Mouse (Mus musculus) intestine, embryonic 14.5 days (tissue): ENCODE data around the gene Dao. TPM values are rescaled to one million over a fixed set of nuclear protein-coding genes. Genes with fewer than 3 reads are reported as not detected.

Source experiments
- ATAC-seq: fragments of 200-750 bp; cut with Nextera tagmentation; replicated peaks from 2 replicates; pipeline ENCODE4 v1.8.0; 2017; ENCODE audit warnings: low read depth, moderate number of reproducible peaks, moderate TSS enrichment, moderate library complexity; ENCODE audit not compliant: low FRiP score, low TSS enrichment
- DNase-seq: peaks from one replicate; pipeline ENCODE4 v3.0.0-alpha.2; 2018; ENCODE audit warnings: low spot score
- H3K27ac ChIP-seq: fragments of 300-500 bp; sonication (generic); 2 replicates; pipeline ENCODE4 v1.5.1; 2014; ENCODE audit warnings: low read depth, mild to moderate bottlenecking, control low read depth
- H3K27me3 ChIP-seq: fragments of 300-500 bp; sonication (generic); replicated peaks from 2 replicates; pipeline ENCODE4 v1.6.1; 2014; ENCODE audit warnings: low read length, control low read depth; ENCODE audit not compliant: control insufficient read depth, insufficient read depth
- H3K36me3 ChIP-seq: fragments of 300-500 bp; sonication (generic); 2 replicates; pipeline ENCODE4 v1.6.1; 2014; ENCODE audit warnings: low read length, control low read depth; ENCODE audit not compliant: control insufficient read depth, insufficient read depth
- H3K4me1 ChIP-seq: fragments of 300-500 bp; sonication (generic); replicated peaks from 2 replicates; pipeline ENCODE4 v1.6.1; 2014; ENCODE audit warnings: low read length, control low read depth, mixed read lengths; ENCODE audit not compliant: control insufficient read depth, insufficient read depth
- H3K4me2 ChIP-seq: fragments of 300-500 bp; sonication (generic); 2 replicates; pipeline ENCODE4 v1.6.1; 2014; ENCODE audit warnings: low read length
- H3K4me3 ChIP-seq: fragments of 300-500 bp; sonication (generic); 2 replicates; pipeline ENCODE4 v1.5.1; 2014; ENCODE audit warnings: low read depth, low read length, control low read depth, mixed read lengths
- H3K9ac ChIP-seq: fragments of 300-500 bp; sonication (generic); 2 replicates; pipeline ENCODE4 v1.6.1; 2014; ENCODE audit warnings: mild to moderate bottlenecking, low read length
- H3K9me3 ChIP-seq: fragments of 300-500 bp; sonication (generic); 2 replicates; pipeline ENCODE4 v1.6.1; 2016; ENCODE audit warnings: low read length, control low read depth; ENCODE audit not compliant: control insufficient read depth
- WGBS: fragments of 180-500 bp; shearing (Covaris S2); extraction: QIAGEN DNeasy Blood & Tissue Kit; methylation state at CpG from one replicate; pipeline ENCODE4 v1.1.7; 2014; 5-methylcytosine and 5-hydroxymethylcytosine counted together
- polyA plus RNA-seq: library from polyadenylated mRNA; unstranded; fragments of >200 nt; fragmentation: Nextera tagmentation; extraction: Ambion mirVana; gene quantifications from 2 replicates; pipeline ENCODE4 v1.2.1, GENCODE M21; 2014

The Dao gene
- polyA plus RNA-seq, 1 experiment from 2014 or later, result 5.1 TPM

DNA sequence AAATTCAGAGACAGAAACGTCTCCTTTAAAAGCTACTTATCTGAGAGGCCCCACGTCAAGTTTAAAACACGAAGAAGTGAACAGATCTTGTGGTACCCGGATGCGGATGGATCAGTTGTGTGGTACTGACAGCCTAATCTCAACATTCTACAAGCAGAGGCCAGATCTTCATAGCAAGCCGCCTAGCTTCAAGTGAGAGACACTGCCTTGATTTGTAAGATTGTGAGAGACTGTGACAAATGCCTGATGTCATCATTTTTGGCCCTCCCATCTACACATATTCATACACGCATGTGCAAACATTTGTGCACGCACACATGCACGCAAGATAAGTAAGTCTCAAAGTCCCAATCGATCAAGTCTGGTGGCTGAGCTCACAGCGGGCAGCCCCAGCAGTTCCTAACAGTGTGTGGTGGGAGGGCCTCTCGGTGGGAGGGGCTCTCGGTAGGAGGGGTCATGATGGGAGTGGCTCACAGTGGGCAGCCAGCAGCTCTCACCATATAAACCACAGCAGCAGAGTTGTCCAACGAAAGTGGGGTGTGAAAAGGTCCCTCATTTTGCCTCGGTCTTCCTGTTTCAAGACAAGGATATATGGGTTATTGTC is 37.9 kb downstream of the Dao start:
- Histone ChIP-seq H3K9me3 (no peaks in the 10 kb centered on the region), H3K9ac (no peak overlapping the region), H3K27me3 (no peaks in the 10 kb centered on the region), H3K27ac (peak overlapping the region; percentile 71), H3K4me2 (peak overlapping the region; percentile 35), H3K4me3 (no peak overlapping the region), H3K36me3 (no peaks in the 10 kb centered on the region), H3K4me1 (no peaks in the 10 kb centered on the region)
- peak; percentile 90 for ATAC-seq
- peak; percentile 75 for DNase-seq
- 12% methylated on average over 15 of the region's 15 CpGs for WGBS

DNA sequence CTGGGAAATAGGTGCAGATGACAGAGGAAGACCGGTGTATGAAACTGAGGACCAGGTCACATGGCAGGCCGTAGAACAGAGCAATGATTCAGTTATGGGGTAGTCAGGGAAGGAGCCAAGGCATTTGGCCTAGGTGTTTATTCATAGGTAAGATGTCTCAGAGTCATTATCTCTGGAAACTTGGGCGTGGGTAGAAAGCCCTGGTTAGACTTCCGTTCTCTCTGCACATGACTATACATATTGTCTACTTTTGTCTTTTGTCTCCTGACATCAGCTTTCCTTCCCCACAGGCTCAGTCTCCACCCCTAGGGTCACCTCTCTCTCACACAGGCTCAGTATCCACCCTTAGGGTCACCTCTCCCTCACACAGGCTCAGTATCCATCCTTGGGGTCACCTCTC is 40.3 kb downstream of the Dao start:
- WGBS, result 76% methylated on average over 4 of the region's 4 CpGs
- ATAC-seq, result no peak

DNA sequence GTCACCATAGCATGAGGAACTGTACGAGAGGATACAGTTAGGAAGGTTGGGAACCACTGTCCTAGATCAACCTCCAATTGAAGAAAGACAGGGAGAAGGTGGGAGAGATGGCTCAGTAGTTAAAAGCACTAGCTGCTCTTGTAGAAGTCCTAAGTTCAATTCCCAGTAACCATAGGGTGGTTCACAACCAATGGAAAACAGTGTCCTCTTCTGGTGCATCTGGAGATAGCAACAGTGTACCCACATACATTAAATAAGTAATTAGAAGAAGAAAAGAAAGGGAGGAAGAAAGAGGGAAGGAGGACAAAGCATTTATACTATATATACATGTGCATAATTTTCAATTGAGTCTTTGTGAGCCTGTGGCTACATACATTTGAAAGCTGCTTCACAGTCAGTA is 41.6 kb downstream of the Dao start:
- ATAC-seq (no peak), DNase-seq (no peak)
- H3K27ac ChIP-seq, result no peak overlapping the region
- 80% methylated on average over 1 of the region's 1 CpGs for WGBS
- H3K36me3 ChIP-seq, result no peaks in the 10 kb centered on the region
- H3K4me3 ChIP-seq, result no peak overlapping the region
- H3K4me2 ChIP-seq, result no peak overlapping the region
- H3K9me3 ChIP-seq, result no peaks in the 10 kb centered on the region
- no peaks in the 10 kb centered on the region for H3K27me3 ChIP-seq
- no peak overlapping the region for H3K9ac ChIP-seq
- H3K4me1 ChIP-seq, result no peaks in the 10 kb centered on the region

More for the DNA sequence above, 40.3 kb downstream of the Dao start:
- Histone ChIP-seq H3K36me3 (no peaks in the 10 kb centered on the region), H3K9me3 (no peaks in the 10 kb centered on the region), H3K9ac (no peak overlapping the region), H3K4me2 (no peak overlapping the region), H3K4me3 (no peak overlapping the region), H3K27ac (no peak overlapping the region), H3K4me1 (no peaks in the 10 kb centered on the region), H3K27me3 (no peaks in the 10 kb centered on the region)
- DNase-seq, result no peak

DNA sequence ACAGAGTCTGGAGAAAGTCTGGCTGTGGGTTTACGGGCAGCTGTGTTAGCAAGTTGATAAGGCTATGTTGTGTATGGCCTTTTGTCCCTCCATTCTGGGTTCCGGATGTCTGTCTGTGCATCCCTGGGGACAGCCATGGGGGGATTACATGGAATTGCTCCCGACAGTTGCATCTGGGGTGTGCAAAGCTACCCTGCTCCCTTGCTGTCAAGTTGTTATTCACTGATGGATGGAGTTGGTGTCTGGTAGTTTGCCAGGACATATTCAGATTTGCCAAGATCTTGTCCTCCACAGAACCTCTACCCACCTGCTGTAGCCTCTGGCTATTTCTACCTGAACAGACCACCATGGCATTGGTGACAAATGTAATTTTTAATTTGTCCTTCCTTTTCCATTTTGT is 42.6 kb downstream of the Dao start:
- H3K9me3 ChIP-seq, result peaks cover 4% of the 10 kb centered on the region; the same call in 1 of the 2 replicates
- no peaks in the 10 kb centered on the region for H3K4me1 ChIP-seq
- no peaks in the 10 kb centered on the region for H3K27me3 ChIP-seq
- DNase-seq (no peak), ATAC-seq (no peak)
- no peak overlapping the region for H3K9ac ChIP-seq
- H3K4me3 ChIP-seq, result no peak overlapping the region
- H3K27ac ChIP-seq, result no peak overlapping the region
- WGBS, result 70% methylated on average over 3 of the region's 3 CpGs
- no peaks in the 10 kb centered on the region for H3K36me3 ChIP-seq
- H3K4me2 ChIP-seq, result no peak overlapping the region

DNA sequence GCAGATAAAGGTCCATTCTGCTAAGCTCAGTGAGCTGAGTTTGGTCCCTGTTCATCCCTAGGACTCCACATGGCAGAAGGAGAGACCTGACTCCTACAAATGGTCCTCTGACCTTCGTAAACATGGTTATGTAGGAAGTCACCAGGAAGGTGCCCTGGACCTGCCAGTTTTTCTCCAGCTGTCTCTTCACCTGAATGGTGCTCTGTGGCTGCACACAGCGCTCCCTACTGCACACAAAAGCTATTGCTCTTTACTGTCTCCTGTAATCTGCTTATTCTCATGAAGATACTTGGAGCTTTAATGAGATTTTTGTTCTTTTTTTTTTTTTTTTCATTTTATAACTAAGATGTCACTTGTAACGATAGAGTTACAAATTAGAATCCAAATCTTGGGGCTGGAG is 43.1 kb downstream of the Dao start:
- H3K4me3 ChIP-seq, result no peak overlapping the region
- no peaks in the 10 kb centered on the region for H3K4me1 ChIP-seq
- ATAC-seq (no peak), DNase-seq (no peak)
- H3K4me2 ChIP-seq, result no peak overlapping the region
- H3K9ac ChIP-seq, result no peak overlapping the region
- no peaks in the 10 kb centered on the region for H3K27me3 ChIP-seq
- 38% methylated on average over 3 of the region's 3 CpGs for WGBS
- H3K36me3 ChIP-seq, result no peaks in the 10 kb centered on the region
- H3K27ac ChIP-seq, result no peak overlapping the region
- peaks cover 4% of the 10 kb centered on the region; the same call in 1 of the 2 replicates for H3K9me3 ChIP-seq

DNA sequence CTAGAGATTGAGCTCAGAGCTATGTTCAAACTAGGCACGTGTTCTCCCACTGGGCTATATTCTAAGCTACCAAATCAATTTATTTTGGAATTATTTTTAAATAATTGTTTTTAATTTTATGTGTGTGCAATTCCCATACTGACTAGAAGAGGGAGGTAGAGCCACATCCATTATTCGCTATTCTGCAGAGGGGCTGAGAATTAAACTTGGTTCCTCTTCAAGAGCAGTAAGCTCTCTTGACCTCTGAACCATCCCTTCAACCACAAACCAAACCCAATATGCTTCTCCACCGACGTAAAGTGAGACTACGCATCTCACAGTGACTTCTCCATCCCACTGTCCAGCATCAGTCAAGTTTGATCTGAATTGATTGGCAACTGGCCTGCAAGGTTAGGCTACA is 43.7 kb downstream of the Dao start:
- no peaks in the 10 kb centered on the region for H3K27me3 ChIP-seq
- DNase-seq (no peak), ATAC-seq (no peak)
- WGBS, result 87% methylated on average over 5 of the region's 5 CpGs
- H3K36me3 ChIP-seq, result no peaks in the 10 kb centered on the region
- no peak overlapping the region for H3K27ac ChIP-seq
- no peak overlapping the region for H3K4me3 ChIP-seq
- no peaks in the 10 kb centered on the region for H3K4me1 ChIP-seq
- no peak overlapping the region for H3K9ac ChIP-seq
- peaks cover 4% of the 10 kb centered on the region; the same call in 1 of the 2 replicates for H3K9me3 ChIP-seq
- H3K4me2 ChIP-seq, result no peak overlapping the region

DNA sequence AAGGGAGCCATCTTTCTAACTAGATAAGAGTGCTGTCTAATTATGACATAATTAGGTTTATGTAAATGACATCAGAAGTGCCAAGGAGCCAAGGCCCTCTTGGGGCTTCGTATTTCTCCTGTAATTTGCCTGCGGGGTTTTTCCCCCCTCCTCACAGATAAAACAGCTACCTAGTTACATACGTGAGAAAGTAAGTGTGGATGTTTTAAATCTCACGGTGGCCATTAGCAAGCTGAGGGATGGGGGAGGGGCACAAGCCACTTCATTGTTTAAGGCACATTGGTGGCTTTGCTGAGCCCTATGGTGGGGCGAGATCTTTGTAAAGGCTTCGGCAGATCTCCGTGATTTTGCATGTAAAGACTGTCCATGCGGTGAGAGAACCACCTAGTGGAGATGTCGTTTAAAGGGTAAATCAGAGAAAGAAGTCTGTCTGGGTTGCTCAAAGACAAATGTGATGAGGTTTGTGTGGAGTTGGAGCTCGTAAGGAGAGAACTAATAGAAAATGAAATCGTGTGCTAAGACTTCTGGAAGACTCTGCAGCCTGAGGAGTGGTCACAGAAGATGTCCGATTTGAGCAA is 45.3 kb downstream of the Dao start:
- Histone ChIP-seq H3K27ac (no peak overlapping the region), H3K27me3 (no peaks in the 10 kb centered on the region), H3K4me2 (no peak overlapping the region), H3K9me3 (peaks cover 4% of the 10 kb centered on the region; the same call in 1 of the 2 replicates), H3K4me3 (no peak overlapping the region), H3K36me3 (no peaks in the 10 kb centered on the region), H3K9ac (no peak overlapping the region), H3K4me1 (no peaks in the 10 kb centered on the region)
- no peak for DNase-seq
- ATAC-seq, result no peak
- WGBS, result 51% methylated on average over 12 of the region's 12 CpGs

DNA sequence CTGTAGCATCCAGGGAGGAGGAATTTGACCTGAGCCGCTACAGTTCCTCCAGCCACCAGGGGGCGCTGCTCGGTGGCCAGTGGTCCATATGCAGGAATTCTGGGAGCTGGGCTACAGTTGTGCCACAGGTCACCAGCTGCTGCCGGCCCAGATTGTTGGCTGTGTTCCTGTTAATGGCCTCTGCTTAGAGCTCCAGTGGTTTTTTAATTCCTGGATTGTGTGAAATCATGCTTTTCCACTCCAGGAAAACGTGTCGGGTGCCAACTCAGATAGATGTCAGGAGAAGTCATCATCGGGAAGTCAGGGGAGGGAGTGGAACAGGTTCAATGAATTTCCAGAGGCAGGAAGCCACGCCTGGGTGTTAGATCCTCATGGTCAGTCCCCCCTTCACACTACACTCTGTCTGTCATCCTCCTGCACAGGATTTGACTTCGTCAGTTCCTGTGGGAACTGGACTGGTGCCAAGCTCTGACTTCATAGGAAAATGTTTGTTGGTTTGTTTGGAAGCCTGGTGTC is 48.8 kb downstream of the Dao start:
- no peak for ATAC-seq
- H3K9me3 ChIP-seq, result peaks cover 4% of the 10 kb centered on the region; the same call in 1 of the 2 replicates
- H3K4me3 ChIP-seq, result no peak overlapping the region
- peak; percentile 84 for DNase-seq
- no peaks in the 10 kb centered on the region for H3K4me1 ChIP-seq
- H3K36me3 ChIP-seq, result no peaks in the 10 kb centered on the region
- 33% methylated on average over 9 of the region's 9 CpGs for WGBS
- H3K9ac ChIP-seq, result no peak overlapping the region
- peak overlapping the region; percentile 14 for H3K4me2 ChIP-seq
- H3K27me3 ChIP-seq, result no peaks in the 10 kb centered on the region
- H3K27ac ChIP-seq, result no peak overlapping the region
